Mouse (Mus musculus) thymus, postnatal 4 days (tissue): ENCODE data around the gene Id1.

Experiments used
- DNase-seq: peaks from one replicate; pipeline ENCODE4 v3.0.0; 2021

Gene Id1

GRCm38 (mm10) chr2:152725178-152725750 is 10.8 kb upstream of the Id1 start:
- DNase-seq = no peak

GRCm38 (mm10) chr2:152726213-152726612 is 9.8 kb upstream of the Id1 start:
- no peak for DNase-seq

- no peak for DNase-seq
Observed at GRCm38 (mm10) chr2:152726751-152727335, 9.2 kb upstream of the Id1 start.

- no peak for DNase-seq
Observed at GRCm38 (mm10) chr2:152727795-152728510, 8.1 kb upstream of the Id1 start.

GRCm38 (mm10) chr2:152728594-152728993 is 7.5 kb upstream of the Id1 start:
- DNase-seq = no peak

GRCm38 (mm10) chr2:152729013-152729635 is 6.9 kb upstream of the Id1 start:
- DNase-seq = no peak

GRCm38 (mm10) chr2:152729636-152730020 is 6.4 kb upstream of the Id1 start:
- DNase-seq = no peak

GRCm38 (mm10) chr2:152733201-152733600 is 2.9 kb upstream of the Id1 start:
- no peak for DNase-seq

GRCm38 (mm10) chr2:152734501-152734900 is 1.6 kb upstream of the Id1 start:
- DNase-seq = no peak

GRCm38 (mm10) chr2:152734984-152735383 is 1.1 kb upstream of the Id1 start:
- peak; percentile 87 for DNase-seq

- DNase-seq = peak; percentile 40
Observed at GRCm38 (mm10) chr2:152736748-152737147, 697 bp downstream of the Id1 start.

- no peak for DNase-seq
Observed at GRCm38 (mm10) chr2:152737306-152738221, 1.5 kb downstream of the Id1 start.

GRCm38 (mm10) chr2:152738341-152738740 is 2.3 kb downstream of the Id1 start:
- DNase-seq = no peak

- peak; percentile 77 for DNase-seq
Observed at GRCm38 (mm10) chr2:152739031-152739841, 3.2 kb downstream of the Id1 start.

GRCm38 (mm10) chr2:152739842-152740260 is 3.8 kb downstream of the Id1 start:
- no peak for DNase-seq

- DNase-seq = no peak
Observed at GRCm38 (mm10) chr2:152740490-152740889, 4.4 kb downstream of the Id1 start.

GRCm38 (mm10) chr2:152741153-152742041 is 5.3 kb downstream of the Id1 start:
- peak; percentile 55 for DNase-seq

- DNase-seq = peak; percentile 84
Observed at GRCm38 (mm10) chr2:152742435-152742834, 6.4 kb downstream of the Id1 start.

GRCm38 (mm10) chr2:152753944-152754711 is 18.1 kb downstream of the Id1 start, which contains the start of gene Cox4i2:
Gene Cox4i2 (plus strand): TSS chr2:152754173.
- DNase-seq = peak; percentile 67
